In the genomic region with DNA sequence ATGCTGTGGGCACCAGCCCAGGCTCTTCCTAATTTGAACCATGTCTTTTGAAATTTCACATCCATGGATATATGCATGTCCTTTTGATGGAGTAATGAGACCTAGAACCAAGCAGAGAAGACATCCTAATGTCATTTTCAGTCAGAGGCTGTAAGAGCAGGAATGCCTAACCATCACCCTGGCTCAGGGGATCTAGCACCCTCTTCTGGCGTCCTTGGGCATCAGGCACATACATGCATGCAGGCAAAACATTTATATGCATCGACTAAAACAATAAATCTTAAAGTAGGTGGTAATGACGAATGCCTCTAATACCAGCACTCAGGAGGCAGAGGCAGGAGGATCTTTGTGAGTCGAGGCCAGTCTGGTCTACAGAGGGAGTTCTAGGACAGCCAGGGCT, we compare ENCODE assay signal across 9 mouse cellular contexts. TPM values are rescaled to one million over a fixed set of nuclear protein-coding genes. Genes with fewer than 3 reads are reported as not detected.
DNase-seq lines count a peak whose midpoint lies in the region; ATAC-seq and TF ChIP-seq lines count a peak whose summit lies in the region.
"Had no signal": no experiment of that assay in that cellular context is flagged by ENCODE, and none has a peak within 500 bp of the region (broad histone marks: within the 10 kb centered on the region; RNA-seq: fewer than 3 reads in every experiment).

No protein-coding gene starts in this region.

- no peak overlapping the region for H3K9ac ChIP-seq in kidney, embryonic 16.5 days (replicated peaks; ENCODE audit: low read length)
- H3K9ac ChIP-seq in hindbrain, embryonic 14.5 days: no peak overlapping the region

- TF ChIP-seq CTCF in E14TG2a.4 (conservative IDR thresholded peaks at IDR 0.05; ENCODE audit: low read length): peak; percentile 36
- TF ChIP-seq CTCF in cortical plate, adult 2 months (IDR thresholded peaks at IDR 0.05; ENCODE audit: extremely low read depth, insufficient read depth, low read length): peak; percentile 62

- DNase-seq in kidney, adult 18-20 months: peak; percentile 41
- DNase-seq in adrenal gland, adult (ENCODE audit: inconsistent age in 2 of 2, low spot score in 1 of 2): peak; percentile 42 to 73
- peak; percentile 44 for DNase-seq in left cerebral cortex, postnatal 4 days
- peak; percentile 73 for DNase-seq in splenic B cell, adult 2 months (ENCODE audit: low read depth, low spot score)
- no peak for DNase-seq in hindbrain, embryonic 14.5 days (ENCODE audit: low spot score)

- no peaks in the 10 kb centered on the region for H3K9me3 ChIP-seq in kidney, embryonic 16.5 days (ENCODE audit: low read length)
- no peaks in the 10 kb centered on the region for H3K9me3 ChIP-seq in E14TG2a.4 (ENCODE audit: low read length)
- H3K9me3 ChIP-seq in hindbrain, embryonic 14.5 days (ENCODE audit: control insufficient read depth, low read length): no peaks in the 10 kb centered on the region

- no peak for TF ChIP-seq POLR2A in cortical plate, adult 2 months (IDR thresholded peaks at IDR 0.05; ENCODE audit: extremely low read depth, insufficient read depth, low read length)

- 54% methylated on average over 4 of the region's 4 CpGs for WGBS in kidney, embryonic 16.5 days
- WGBS in hindbrain, embryonic 14.5 days: 57% methylated on average over 4 of the region's 4 CpGs

- H3K4me2 ChIP-seq in kidney, embryonic 16.5 days (replicated peaks; ENCODE audit: low read depth, low read length): no peak overlapping the region
- H3K4me2 ChIP-seq in hindbrain, embryonic 14.5 days (replicated peaks): no peak overlapping the region

- ATAC-seq in kidney, embryonic 16.5 days (ENCODE audit: low FRiP score, low TSS enrichment): no peak
- ATAC-seq in hindbrain, embryonic 14.5 days (ENCODE audit: low FRiP score): no peak

- H3K27ac ChIP-seq in kidney, embryonic 16.5 days (ENCODE audit: low read length): no peak overlapping the region
- no peak overlapping the region for H3K27ac ChIP-seq in cortical plate, adult 2 months (ENCODE audit: insufficient read depth, low read length)
- no peak overlapping the region for H3K27ac ChIP-seq in hindbrain, embryonic 14.5 days

- intact Hi-C loops in left cerebral cortex, postnatal 4 days (cut with DNase I): no loop called here

- no peaks in the 10 kb centered on the region for H3K4me1 ChIP-seq in kidney, embryonic 16.5 days (ENCODE audit: insufficient read depth, low read length)
- H3K4me1 ChIP-seq in E14TG2a.4 (replicated peaks; ENCODE audit: low read depth, low read length): no peaks in the 10 kb centered on the region
- no peaks in the 10 kb centered on the region for H3K4me1 ChIP-seq in cortical plate, adult 2 months (ENCODE audit: control insufficient read depth, insufficient read depth, low read length)
- H3K4me1 ChIP-seq in hindbrain, embryonic 14.5 days (replicated peaks; ENCODE audit: control insufficient read depth, insufficient read depth, low read length): no peaks in the 10 kb centered on the region

- H3K36me3 ChIP-seq in kidney, embryonic 16.5 days (ENCODE audit: insufficient read depth, low read length): no peaks in the 10 kb centered on the region
- no peaks in the 10 kb centered on the region for H3K36me3 ChIP-seq in E14TG2a.4 (ENCODE audit: insufficient read depth, low read length)
- H3K36me3 ChIP-seq in splenic B cell, adult 2 months (ENCODE audit: control insufficient read depth, insufficient read depth, low read length, poor library complexity, severe bottlenecking): no peaks in the 10 kb centered on the region
- H3K36me3 ChIP-seq in hindbrain, embryonic 14.5 days (replicated peaks; ENCODE audit: control insufficient read depth, insufficient read depth): no peaks in the 10 kb centered on the region

- H3K27me3 ChIP-seq in kidney, embryonic 16.5 days (ENCODE audit: insufficient read depth, low read length): no peaks in the 10 kb centered on the region
- H3K27me3 ChIP-seq in E14TG2a.4 (ENCODE audit: insufficient read depth, low read length): no peaks in the 10 kb centered on the region
- no peaks in the 10 kb centered on the region for H3K27me3 ChIP-seq in splenic B cell, adult 2 months (ENCODE audit: control insufficient read depth, insufficient read depth, low read length, poor library complexity, severe bottlenecking)
- no peaks in the 10 kb centered on the region for H3K27me3 ChIP-seq in hindbrain, embryonic 14.5 days (ENCODE audit: control insufficient read depth, insufficient read depth, low read length)

- no peak overlapping the region for H3K4me3 ChIP-seq in kidney, embryonic 16.5 days (ENCODE audit: low read length)
- no peak overlapping the region for H3K4me3 ChIP-seq in E14TG2a.4 (replicated peaks; ENCODE audit: low read length)
- H3K4me3 ChIP-seq in cortical plate, adult 2 months (ENCODE audit: insufficient read depth, low read length): no peak overlapping the region
- H3K4me3 ChIP-seq in hindbrain, embryonic 14.5 days (replicated peaks; ENCODE audit: low read length): no peak overlapping the region

RNA-seq across cellular contexts. Expression of a gene that starts 43.4 kb away (rescaled TPM):
- 0.22 TPM in 1 of 2 replicates, not detected in the other for polyA plus RNA-seq in kidney, embryonic 16.5 days (2015; fragmentation: Nextera tagmentation; extraction: Ambion mirVana)
- polyA plus RNA-seq in cortical plate, adult 2 months (2012; rRNA removed): 0.86 and 1.3 TPM in 2 replicates
- 1 to 10 TPM; 1.4 to 1.9 TPM for total RNA-seq in left cerebral cortex, postnatal 4 days (2021)
- polyA plus RNA-seq in hindbrain, embryonic 14.5 days (2014; fragmentation: Nextera tagmentation; extraction: Ambion mirVana): 0.63 and 1.1 TPM in 2 replicates
- polyA plus RNA-seq: liver, embryonic 16.5 days had no signal

RNA-seq across cellular contexts. Expression of a gene that starts 44.2 kb away (rescaled TPM):
- polyA plus RNA-seq in kidney, embryonic 16.5 days (2015; fragmentation: Nextera tagmentation; extraction: Ambion mirVana): 20.8 and 22.6 TPM in 2 replicates
- 52.2 and 52.7 TPM in 2 replicates for polyA plus RNA-seq in cortical plate, adult 2 months (2012; rRNA removed)
- total RNA-seq in left cerebral cortex, postnatal 4 days (2021): 100 to 1,000 TPM; 109 to 114 TPM
- 32.8 and 34.8 TPM in 2 replicates for polyA plus RNA-seq in hindbrain, embryonic 14.5 days (2014; fragmentation: Nextera tagmentation; extraction: Ambion mirVana)

RNA-seq across cellular contexts. Expression of a gene that starts 56.2 kb away (rescaled TPM):
- 69.2 and 73.5 TPM in 2 replicates for polyA plus RNA-seq in kidney, embryonic 16.5 days (2015; fragmentation: Nextera tagmentation; extraction: Ambion mirVana)
- 4.4 and 4.8 TPM in 2 replicates for polyA plus RNA-seq in cortical plate, adult 2 months (2012; rRNA removed)
- total RNA-seq in left cerebral cortex, postnatal 4 days (2021): 1 to 10 TPM; 9.1 to 9.8 TPM
- polyA plus RNA-seq in hindbrain, embryonic 14.5 days (2014; fragmentation: Nextera tagmentation; extraction: Ambion mirVana): 11.8 and 21.2 TPM in 2 replicates
